Mouse (Mus musculus) limb, embryonic 14.5 days (tissue): ENCODE measurements at regions not wholly inside any gene's neighbourhood (a gene's known extent, or its start where the extent isn't known, plus 50 kb on each side); places are given as distances from the start of the nearest gene placed in this dataset.

ENCODE experiments used
- ATAC-seq: fragments of 200-750 bp; cut with Nextera tagmentation; 2 replicates; pipeline ENCODE4 v1.8.0; 2017; ENCODE audit warnings: low read depth, moderate number of reproducible peaks, moderate TSS enrichment; ENCODE audit not compliant: low FRiP score
- DNase-seq: peaks from one replicate; pipeline ENCODE4 v3.0.0-alpha.2; 2015; ENCODE audit warnings: low spot score
- H3K27ac ChIP-seq: fragments of 300-500 bp; sonication (generic); replicated peaks from 2 replicates; pipeline ENCODE4 v1.5.1; 2014; ENCODE audit warnings: low read depth, mild to moderate bottlenecking, low read length, moderate library complexity, mixed read lengths
- H3K27me3 ChIP-seq: fragments of 300-500 bp; sonication (generic); 2 replicates; pipeline ENCODE4 v1.6.1; 2014; ENCODE audit warnings: low read length, mixed read lengths; ENCODE audit not compliant: control insufficient read depth, insufficient read depth
- H3K36me3 ChIP-seq: fragments of 300-500 bp; sonication (generic); 2 replicates; pipeline ENCODE4 v1.6.1; 2014; ENCODE audit warnings: mild to moderate bottlenecking, low read length, moderate library complexity, mixed read lengths; ENCODE audit not compliant: control insufficient read depth, insufficient read depth
- H3K4me1 ChIP-seq: fragments of 300-500 bp; sonication (generic); 2 replicates; pipeline ENCODE4 v1.6.1; 2014; ENCODE audit warnings: antibody characterized with exemption, low read length, mixed read lengths; ENCODE audit not compliant: control insufficient read depth, insufficient read depth
- H3K4me2 ChIP-seq: fragments of 300-500 bp; sonication (generic); replicated peaks from 2 replicates; pipeline ENCODE4 v1.6.1; 2014; ENCODE audit warnings: low read depth, mild to moderate bottlenecking, low read length, moderate library complexity; ENCODE audit not compliant: severe bottlenecking
- H3K4me3 ChIP-seq: fragments of 300-500 bp; sonication (generic); replicated peaks from 2 replicates; pipeline ENCODE4 v1.5.1; 2014; ENCODE audit warnings: low read length
- H3K9ac ChIP-seq: fragments of 300-500 bp; sonication (generic); 2 replicates; pipeline ENCODE4 v1.6.1; 2014; ENCODE audit warnings: mild to moderate bottlenecking, low read depth, low read length, moderate library complexity; ENCODE audit not compliant: severe bottlenecking
- H3K9me3 ChIP-seq: fragments of 300-500 bp; sonication (generic); 2 replicates; pipeline ENCODE4 v1.6.1; 2016; ENCODE audit warnings: low read length; ENCODE audit not compliant: control insufficient read depth
- POLR2A ChIP-seq: fragments of 200-500 bp; IDR thresholded peaks from 2 replicates; pipeline ENCODE4 v1.8.0; 2012; ENCODE audit warnings: inconsistent platforms, mild to moderate bottlenecking, moderate library complexity, borderline replicate concordance; ENCODE audit not compliant: insufficient read depth, insufficient read length; ENCODE audit errors: extremely low read depth
- WGBS: fragments of 180-500 bp; shearing (Covaris S2); extraction: QIAGEN DNeasy Blood & Tissue Kit; methylation state at CpG from one replicate; pipeline ENCODE4 v1.1.7; 2014; 5-methylcytosine and 5-hydroxymethylcytosine counted together

DNA sequence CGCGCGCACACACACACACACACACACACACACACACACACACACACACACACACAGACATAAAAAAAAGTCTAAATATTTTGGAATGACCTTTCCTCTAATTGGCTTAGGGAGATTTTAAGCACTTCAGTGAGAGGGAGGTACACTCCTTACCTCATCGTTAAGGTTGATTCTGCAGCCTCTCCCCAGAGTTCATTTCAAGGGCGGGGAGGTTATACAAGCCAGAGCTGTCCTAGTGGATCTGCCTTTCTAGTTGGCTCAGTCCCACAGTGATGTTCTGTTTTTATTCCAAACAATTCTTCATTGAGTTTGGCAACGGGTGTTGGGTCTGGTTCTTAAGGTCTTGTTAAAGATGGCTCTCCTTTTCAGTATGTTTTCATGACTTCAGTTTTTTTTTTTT lies 64.8 kb upstream of the Eif4g2 start:
- WGBS, result 76% methylated on average over 6 of the region's 6 CpGs
- no peak overlapping the region for H3K27ac ChIP-seq
- no peak for TF ChIP-seq POLR2A

DNA sequence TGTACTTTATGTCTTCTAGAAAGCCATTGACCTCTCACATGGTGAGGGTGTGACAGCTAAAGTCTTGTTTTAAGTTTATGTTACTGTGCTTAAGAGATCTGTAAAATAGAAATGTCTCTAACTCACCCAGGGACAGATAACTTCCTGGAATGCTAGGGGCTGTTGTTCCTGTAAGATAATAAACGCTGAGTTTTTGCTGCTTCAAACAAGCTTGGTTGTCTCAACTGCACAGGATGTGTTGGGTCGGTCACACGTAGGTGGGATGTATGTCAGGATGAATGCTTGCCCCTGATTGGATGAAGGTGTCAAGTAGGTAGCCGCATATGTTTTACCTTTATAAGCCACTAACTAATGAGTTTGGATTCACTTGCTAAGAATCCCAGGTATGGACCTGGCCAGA lies 63.8 kb upstream of the Eif4g2 start:
- Histone ChIP-seq H3K4me1 (no peaks in the 10 kb centered on the region), H3K36me3 (no peaks in the 10 kb centered on the region), H3K9me3 (no peaks in the 10 kb centered on the region), H3K27ac (no peak overlapping the region), H3K4me2 (no peak overlapping the region), H3K9ac (no peak overlapping the region), H3K4me3 (no peak overlapping the region), H3K27me3 (no peaks in the 10 kb centered on the region)
- DNase-seq (no peak), ATAC-seq (no peak)
- no peak for TF ChIP-seq POLR2A
- 76% methylated on average over 4 of the region's 4 CpGs for WGBS

More for the DNA sequence above, 64.8 kb upstream of the Eif4g2 start:
- H3K9ac ChIP-seq, result no peak overlapping the region
- H3K4me3 ChIP-seq, result no peak overlapping the region
- no peaks in the 10 kb centered on the region for H3K36me3 ChIP-seq
- H3K27me3 ChIP-seq, result no peaks in the 10 kb centered on the region
- no peaks in the 10 kb centered on the region for H3K4me1 ChIP-seq
- no peaks in the 10 kb centered on the region for H3K9me3 ChIP-seq
- no peak for DNase-seq
- H3K4me2 ChIP-seq, result no peak overlapping the region
- ATAC-seq, result no peak

GRCm38 (mm10) chr7:111144216-111144615 lies 61.4 kb upstream of the Eif4g2 start:
- no peak for TF ChIP-seq POLR2A
- WGBS, result 78% methylated on average over 3 of the region's 3 CpGs
- DNase-seq (no peak), ATAC-seq (no peak)
- H3K4me1 ChIP-seq, result no peaks in the 10 kb centered on the region
- H3K36me3 ChIP-seq, result no peaks in the 10 kb centered on the region
- H3K9ac ChIP-seq, result no peak overlapping the region
- no peak overlapping the region for H3K27ac ChIP-seq
- no peak overlapping the region for H3K4me2 ChIP-seq
- H3K4me3 ChIP-seq, result no peak overlapping the region
- H3K27me3 ChIP-seq, result no peaks in the 10 kb centered on the region
- no peaks in the 10 kb centered on the region for H3K9me3 ChIP-seq

DNA sequence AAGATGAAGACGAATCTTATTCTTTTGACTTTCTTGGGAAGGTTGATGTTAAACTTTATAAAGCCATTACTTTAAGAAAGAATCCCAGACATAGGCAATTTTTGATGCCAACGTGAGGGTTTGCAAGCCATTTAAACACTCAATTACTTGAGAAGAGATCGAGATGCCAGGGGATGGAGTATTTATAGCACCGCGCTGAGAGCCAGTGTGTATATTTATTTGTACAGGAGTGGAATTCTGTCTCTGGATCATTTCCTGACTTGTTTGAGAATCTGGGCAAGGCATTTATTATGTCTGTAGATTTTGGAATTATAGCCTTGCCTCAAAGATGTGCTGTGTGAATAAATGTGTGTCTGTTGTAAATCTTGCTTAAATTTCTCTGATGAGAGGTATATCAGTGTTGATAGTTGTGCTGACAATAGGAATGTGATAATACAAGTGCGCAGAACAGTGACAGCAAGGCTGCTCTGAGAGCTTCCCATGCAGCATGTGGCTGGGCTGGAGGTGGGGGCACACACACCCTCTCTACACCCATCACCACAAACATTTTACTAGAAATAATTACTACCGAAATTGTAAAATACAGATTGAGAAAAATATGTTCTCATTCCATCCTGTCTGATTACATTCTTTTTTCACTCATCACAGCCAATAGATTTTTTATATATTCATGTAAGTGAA lies 58.6 kb upstream of the Eif4g2 start:
- Histone ChIP-seq H3K27me3 (no peaks in the 10 kb centered on the region), H3K9me3 (no peaks in the 10 kb centered on the region), H3K4me1 (no peaks in the 10 kb centered on the region), H3K36me3 (no peaks in the 10 kb centered on the region), H3K4me2 (no peak overlapping the region), H3K4me3 (no peak overlapping the region), H3K9ac (no peak overlapping the region), H3K27ac (no peak overlapping the region)
- no peak for ATAC-seq
- 69% methylated on average over 7 of the region's 7 CpGs for WGBS
- no peak for TF ChIP-seq POLR2A
- DNase-seq, result no peak

DNA sequence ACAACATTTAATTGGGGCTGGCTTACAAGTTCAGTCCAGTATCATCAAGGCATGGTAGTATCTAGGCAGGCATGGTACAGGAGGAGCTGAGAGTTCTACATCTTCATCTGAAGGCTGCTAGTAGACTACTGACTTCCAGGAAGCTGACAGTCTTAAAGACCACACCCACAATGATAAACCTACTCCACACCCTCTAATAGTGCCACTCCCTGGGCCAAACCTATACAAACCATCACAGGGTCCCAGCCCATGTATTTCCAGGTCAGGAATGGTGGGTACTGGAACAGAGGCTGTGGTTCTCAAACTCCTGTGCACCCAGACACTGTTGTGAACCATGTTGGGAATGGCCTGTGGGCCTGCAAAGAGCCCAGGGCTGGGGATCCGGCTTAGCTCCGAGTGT lies 55.2 kb upstream of the Eif4g2 start:
- WGBS, result 90% methylated on average over 2 of the region's 2 CpGs
- Histone ChIP-seq H3K36me3 (no peaks in the 10 kb centered on the region), H3K4me3 (no peak overlapping the region), H3K27ac (no peak overlapping the region), H3K9ac (no peak overlapping the region), H3K4me1 (no peaks in the 10 kb centered on the region), H3K9me3 (no peaks in the 10 kb centered on the region), H3K4me2 (no peak overlapping the region), H3K27me3 (no peaks in the 10 kb centered on the region)
- DNase-seq, result no peak
- TF ChIP-seq POLR2A, result no peak
- ATAC-seq, result no peak
